Mouse (Mus musculus): ENCODE results near the gene Upk3b.

DNA sequence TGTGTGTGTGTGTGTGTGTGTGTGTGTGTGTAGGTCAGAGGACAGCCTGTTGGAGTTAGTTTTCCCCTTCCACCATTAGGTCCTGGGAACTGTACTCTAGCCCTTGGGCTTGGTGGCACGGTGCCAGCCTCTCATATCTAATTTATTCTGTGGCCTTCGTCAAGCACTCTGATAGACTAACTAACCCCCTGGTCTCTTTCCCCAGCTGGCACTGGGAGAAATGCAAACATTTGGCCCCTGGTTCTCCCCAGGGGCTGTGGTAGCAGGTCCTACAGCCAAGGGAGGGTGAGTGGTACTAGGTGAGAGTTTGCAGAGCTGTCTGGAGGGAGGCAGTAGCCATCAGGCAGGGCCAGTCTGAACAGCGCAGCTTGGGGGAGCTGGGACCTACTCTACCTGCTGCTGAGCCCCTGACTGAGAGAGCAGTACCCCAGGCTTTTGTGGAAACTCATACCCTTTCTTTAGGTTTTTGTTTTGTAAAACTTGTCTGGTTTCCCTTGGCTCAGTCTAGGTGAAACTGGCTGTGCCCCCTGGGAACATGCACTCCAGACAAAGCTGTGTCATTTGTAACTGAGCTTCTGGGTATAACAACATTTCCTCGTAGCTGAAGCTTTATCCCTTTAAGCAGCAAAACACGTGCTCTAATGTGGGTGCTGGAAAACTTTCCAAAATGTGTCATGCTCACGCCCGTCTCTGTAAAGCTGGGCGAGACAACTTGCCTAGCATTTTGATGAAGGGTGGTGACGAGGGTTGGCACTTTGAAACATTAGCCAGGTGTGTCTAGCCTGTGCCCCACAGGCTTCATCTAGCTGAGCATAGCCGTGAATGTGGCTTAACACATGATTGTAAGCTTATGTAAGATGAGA lies 22.1 kb upstream of the Upk3b start:
- TF ChIP-seq CTCF (IDR thresholded peaks at IDR 0.05; ENCODE audit: control insufficient read depth, insufficient read depth, insufficient replicate concordance, low read depth, low read length) (no peak), POLR2A (IDR thresholded peaks at IDR 0.05; ENCODE audit: control insufficient read depth, low read depth, low read length) (no peak)
